Mouse (Mus musculus) liver, adult 2 months (tissue): ENCODE measurements around the gene Mkks. TPM values are rescaled to one million over a fixed set of nuclear protein-coding genes. Genes with fewer than 3 reads are reported as not detected.
A peak's percentile ranks its signal among the peaks of the same experiment; 100 is the strongest.

Experiments used
- DNase-seq: peaks from one replicate; pipeline ENCODE4 v3.0.0-alpha.2; 2011; ENCODE audit warnings: low read depth, low spot score; ENCODE audit errors: extremely low read depth
- H3K27ac ChIP-seq: fragments of 200-500 bp; replicated peaks from 2 replicates; pipeline ENCODE4 v1.5.1; 2012; ENCODE audit warnings: low read depth, mild to moderate bottlenecking, control low read depth, inconsistent platforms, low read length; ENCODE audit not compliant: insufficient read depth
- H3K27me3 ChIP-seq: fragments of 200-500 bp; 2 replicates; pipeline ENCODE4 v1.6.1; 2012; ENCODE audit warnings: mild to moderate bottlenecking, moderate library complexity, low read length, inconsistent platforms; ENCODE audit not compliant: control insufficient read depth, insufficient read depth
- H3K36me3 ChIP-seq: fragments of 200-500 bp; 2 replicates; pipeline ENCODE4 v1.6.1; 2012; ENCODE audit warnings: low read length, inconsistent platforms; ENCODE audit not compliant: control insufficient read depth, insufficient read depth
- H3K4me1 ChIP-seq: fragments of 200-500 bp; 2 replicates; pipeline ENCODE4 v1.6.1; 2011; ENCODE audit warnings: low read length; ENCODE audit not compliant: control insufficient read depth, insufficient read depth
- H3K4me3 ChIP-seq: fragments of 200-500 bp; 2 replicates; pipeline ENCODE4 v1.5.1; 2011; ENCODE audit warnings: low read depth, mild to moderate bottlenecking, control low read depth, low read length, moderate library complexity; ENCODE audit not compliant: insufficient read depth
- H3K79me2 ChIP-seq: fragments of 200-500 bp; 2 replicates; pipeline ENCODE4 v1.6.1; 2012; ENCODE audit warnings: inconsistent platforms, mild to moderate bottlenecking, low read length, moderate library complexity; ENCODE audit not compliant: control insufficient read depth, insufficient read depth
- H3K9ac ChIP-seq: fragments of 200-500 bp; 2 replicates; pipeline ENCODE4 v1.6.1; 2012; ENCODE audit warnings: low read depth, mild to moderate bottlenecking, control low read depth, inconsistent platforms, low read length
- CTCF ChIP-seq: fragments of 200-500 bp; IDR thresholded peaks from 2 replicates; pipeline ENCODE4 v1.5.1; 2011; ENCODE audit warnings: low read depth, low read length, control low read depth
- POLR2A ChIP-seq: fragments of 200-500 bp; IDR thresholded peaks from 2 replicates; pipeline ENCODE4 v1.6.1; 2011; ENCODE audit warnings: low read length, control low read depth; ENCODE audit not compliant: insufficient read depth; ENCODE audit errors: extremely low read depth
- WGBS: fragments of 180-500 bp; shearing (Covaris S2); methylation state at CpG from one replicate; pipeline ENCODE4 v1.1.7; 2018; 5-methylcytosine and 5-hydroxymethylcytosine counted together
- polyA plus RNA-seq: library from polyadenylated mRNA; depleted of rRNA; stranded (reverse); fragments of >200 nt; gene quantifications from 2 replicates; pipeline ENCODE4 v1.2.3, GENCODE M21; 2012
- total RNA-seq: library from RNA; depleted of rRNA; stranded (reverse); fragments of >200 nt; gene quantifications from 2 replicates; pipeline ENCODE4 v1.2.3, GENCODE M21; 2014

Gene Mkks
- total and polyA plus RNA-seq, 2 experiments = 3.8 to 17.2 TPM

- WGBS = 100% methylated on average over 1 of the region's 1 CpGs
- no peak overlapping the region for H3K4me3 ChIP-seq
- no peaks in the 10 kb centered on the region for H3K27me3 ChIP-seq
- H3K36me3 ChIP-seq = no peaks in the 10 kb centered on the region
- no peak overlapping the region for H3K27ac ChIP-seq
- TF ChIP-seq POLR2A (no peak), CTCF (no peak)
- H3K9ac ChIP-seq = no peak overlapping the region
- peaks cover 4% of the 10 kb centered on the region; the same call in 1 of the 2 replicates for H3K79me2 ChIP-seq
- DNase-seq = no peak
- H3K4me1 ChIP-seq = peaks cover 2% of the 10 kb centered on the region
Observed at GRCm38 (mm10) chr2:136919433-136919832, 28.2 kb upstream of the Mkks start.

GRCm38 (mm10) chr2:136914334-136914902 is 23.2 kb upstream of the Mkks start:
- peak; percentile 52 for TF ChIP-seq CTCF
- TF ChIP-seq POLR2A = no peak
- no peak overlapping the region for H3K9ac ChIP-seq
- H3K79me2 ChIP-seq = no peaks in the 10 kb centered on the region; the same call in 1 of the 2 replicates
- peak; percentile 43 for DNase-seq
- H3K4me1 ChIP-seq = peaks cover 2% of the 10 kb centered on the region
- no peaks in the 10 kb centered on the region for H3K27me3 ChIP-seq
- H3K4me3 ChIP-seq = no peak overlapping the region
- H3K27ac ChIP-seq = no peak overlapping the region
- 37% methylated on average over 3 of the region's 3 CpGs for WGBS
- H3K36me3 ChIP-seq = no peaks in the 10 kb centered on the region

- Histone ChIP-seq H3K27ac (no peak overlapping the region), H3K27me3 (no peaks in the 10 kb centered on the region), H3K79me2 (peaks cover 3% of the 10 kb centered on the region; the same call in 1 of the 2 replicates), H3K36me3 (no peaks in the 10 kb centered on the region), H3K9ac (no peak overlapping the region), H3K4me1 (peaks cover 2% of the 10 kb centered on the region), H3K4me3 (no peak overlapping the region)
- TF ChIP-seq CTCF (no peak), POLR2A (no peak)
- no peak for DNase-seq
- 83% methylated on average over 3 of the region's 3 CpGs for WGBS
Observed at GRCm38 (mm10) chr2:136913021-136913420, 21.8 kb upstream of the Mkks start.

- no peak for DNase-seq
- Histone ChIP-seq H3K9ac (no peak overlapping the region), H3K27me3 (no peaks in the 10 kb centered on the region), H3K4me1 (no peaks in the 10 kb centered on the region), H3K4me3 (no peak overlapping the region), H3K79me2 (peaks cover 3% of the 10 kb centered on the region; the same call in 1 of the 2 replicates), H3K36me3 (no peaks in the 10 kb centered on the region), H3K27ac (no peak overlapping the region)
- WGBS = 73% methylated on average over 4 of the region's 4 CpGs
- TF ChIP-seq CTCF (no peak), POLR2A (no peak)
Observed at GRCm38 (mm10) chr2:136911958-136912411, 20.8 kb upstream of the Mkks start.

- H3K4me3 ChIP-seq = no peak overlapping the region
- H3K4me1 ChIP-seq = no peaks in the 10 kb centered on the region
- no peaks in the 10 kb centered on the region for H3K27me3 ChIP-seq
- no peak for TF ChIP-seq CTCF
- TF ChIP-seq POLR2A = no peak
- DNase-seq = no peak
- no peaks in the 10 kb centered on the region; the same call in 1 of the 2 replicates for H3K36me3 ChIP-seq
- H3K9ac ChIP-seq = no peak overlapping the region
- 87% methylated on average over 2 of the region's 2 CpGs for WGBS
- no peak overlapping the region for H3K27ac ChIP-seq
- peaks cover 6% of the 10 kb centered on the region; the same call in 1 of the 2 replicates for H3K79me2 ChIP-seq
Observed at GRCm38 (mm10) chr2:136909298-136909697, 18.1 kb upstream of the Mkks start.

- no peak for DNase-seq
- peaks cover 6% of the 10 kb centered on the region; the same call in 1 of the 2 replicates for H3K79me2 ChIP-seq
- no peaks in the 10 kb centered on the region; the same call in 1 of the 2 replicates for H3K36me3 ChIP-seq
- no peaks in the 10 kb centered on the region for H3K4me1 ChIP-seq
- TF ChIP-seq CTCF (no peak), POLR2A (no peak)
- 99% methylated on average over 3 of the region's 3 CpGs for WGBS
- H3K27ac ChIP-seq = no peak overlapping the region
- no peaks in the 10 kb centered on the region for H3K27me3 ChIP-seq
- H3K4me3 ChIP-seq = no peak overlapping the region
- no peak overlapping the region for H3K9ac ChIP-seq
Observed at GRCm38 (mm10) chr2:136908596-136908995, 17.4 kb upstream of the Mkks start.
